Mouse (Mus musculus): ENCODE results near the gene Gm5269.

The Gm5269 gene

GRCm38 (mm10) chr1:45890173-45890572 is at the start of gene Gm5269:
Gene Gm5269 (minus strand): TSS chr1:45890273.
- in situ Hi-C loops (cut with MboI, MseI): no loop called here

GRCm38 (mm10) chr1:45931127-45931526 is 41.1 kb upstream of the Gm5269 start:
- in situ Hi-C loops (cut with MboI, MseI): no loop called here

DNA sequence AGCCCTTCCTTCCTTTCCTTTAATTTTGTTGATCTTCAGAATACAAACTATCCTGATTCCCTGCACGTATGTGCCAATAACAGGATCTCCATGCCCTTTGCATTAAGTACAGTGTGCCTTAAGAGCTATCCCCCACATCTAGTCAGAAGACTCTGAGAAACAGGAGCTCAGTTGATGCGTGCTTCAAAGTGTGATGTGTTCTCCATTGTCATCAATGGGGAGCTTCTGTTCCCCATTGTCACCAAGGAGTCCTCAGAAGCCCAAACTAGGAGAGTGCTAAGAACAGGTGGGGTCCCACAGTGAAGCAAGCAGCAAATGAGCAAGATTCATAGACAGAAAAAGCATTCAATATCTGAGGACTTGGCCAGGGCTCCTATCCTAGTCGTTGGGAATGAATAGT is 36.8 kb upstream of the Gm5269 start:
- in situ Hi-C loops (cut with MboI, MseI): no loop called here

DNA sequence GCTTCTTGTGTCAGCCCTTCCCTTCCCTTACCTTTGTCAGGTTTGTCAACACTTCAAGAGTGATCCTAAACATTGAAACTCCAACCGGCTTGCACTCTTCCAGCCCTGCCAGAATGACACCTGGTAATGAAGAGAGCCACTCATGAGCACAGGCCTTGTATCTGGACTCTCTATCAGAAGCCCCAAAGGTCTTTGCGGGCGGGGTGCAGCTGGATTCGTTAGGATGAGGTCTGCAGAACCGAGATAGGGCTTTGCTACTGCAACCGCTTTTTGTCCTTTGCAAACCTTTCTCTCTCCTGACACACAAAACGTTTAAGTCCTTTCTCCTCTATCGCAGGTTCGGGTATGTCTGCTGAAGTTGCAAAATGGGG is 36.3 kb upstream of the Gm5269 start, which contains the start of gene Slc40a1:
Slc40a1 (minus strand) TSS at position 131 of the 371 bp plus-strand sequence.
- in situ Hi-C loops (cut with MboI, MseI): no loop called here

DNA sequence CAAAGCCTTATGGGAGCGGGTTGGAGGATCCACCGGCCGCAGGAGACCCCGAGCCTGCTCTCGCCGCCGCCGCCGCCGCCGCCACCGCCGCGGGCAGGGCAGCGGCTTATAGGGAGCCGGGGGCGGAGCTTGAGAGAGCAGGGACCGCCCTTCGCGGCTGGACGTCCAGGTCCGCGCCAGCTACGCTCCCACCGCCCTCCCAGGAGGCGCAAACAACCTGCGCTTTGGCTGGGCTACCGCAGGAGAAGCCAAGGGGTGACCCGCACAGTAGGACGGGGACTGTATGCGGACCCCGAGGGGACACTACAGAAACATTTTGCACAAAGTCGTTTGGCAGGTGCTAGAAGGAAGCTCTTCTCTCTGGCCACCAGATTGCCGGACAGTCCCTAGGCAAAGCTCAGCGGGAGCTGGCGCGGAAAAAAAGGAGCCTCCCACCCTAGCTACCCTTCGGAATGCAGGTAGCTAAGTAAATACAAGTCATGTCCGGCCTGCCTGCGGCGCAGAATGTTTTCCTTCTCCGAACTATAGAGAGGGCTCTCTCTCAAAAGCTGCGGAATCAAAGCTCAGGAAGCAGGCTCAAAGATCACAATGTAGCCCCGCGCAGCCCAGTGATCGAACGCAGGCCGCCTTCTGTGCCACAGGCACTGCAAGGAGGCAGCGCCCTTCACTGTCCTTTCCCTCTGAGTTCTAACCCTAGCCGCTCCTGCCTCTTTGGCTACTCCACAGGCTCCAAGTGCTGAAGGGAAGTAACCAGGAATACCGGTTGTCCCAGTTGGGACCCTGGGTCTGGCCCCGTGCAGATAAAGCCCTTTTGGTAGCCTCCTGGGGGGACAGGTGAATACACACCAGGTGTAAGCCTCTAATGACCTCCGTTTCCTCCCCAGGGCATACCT is 35.7 kb upstream of the Gm5269 start:
- in situ Hi-C loops (cut with MboI, MseI): no loop called here

GRCm38 (mm10) chr1:45925131-45925499 is 35.0 kb upstream of the Gm5269 start:
- in situ Hi-C loops (cut with MboI, MseI): no loop called here

- in situ Hi-C loops (cut with MboI, MseI): no loop called here
Measured at GRCm38 (mm10) chr1:45924516-45924915, 34.4 kb upstream of the Gm5269 start.

- in situ Hi-C loops (cut with MboI, MseI): no loop called here
Measured at GRCm38 (mm10) chr1:45923306-45923705, 33.2 kb upstream of the Gm5269 start.

- in situ Hi-C loops (cut with MboI, MseI): no loop called here
Measured at GRCm38 (mm10) chr1:45920703-45921102, 30.6 kb upstream of the Gm5269 start.

DNA sequence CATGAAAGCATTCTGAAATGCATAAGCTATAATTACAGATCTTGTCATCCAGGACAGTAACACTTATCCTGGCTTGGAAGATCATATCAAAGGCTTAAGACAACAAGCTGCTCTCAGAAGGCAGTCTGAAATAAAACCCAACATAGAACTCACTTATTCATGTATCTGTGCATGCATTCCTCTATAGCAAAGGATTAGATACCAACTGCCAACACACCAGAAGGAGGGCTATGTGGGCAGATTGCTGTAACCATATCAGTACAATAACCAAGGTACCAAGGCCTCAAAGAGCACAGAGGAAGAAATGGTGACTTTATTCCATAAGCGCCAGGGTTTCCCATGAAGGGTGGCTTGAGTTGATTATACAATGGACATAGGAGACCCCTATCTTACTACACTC is 29.7 kb upstream of the Gm5269 start:
- in situ Hi-C loops (cut with MboI, MseI): no loop called here

- in situ Hi-C loops (cut with MboI, MseI): no loop called here
Measured at GRCm38 (mm10) chr1:45917136-45917803, 27.2 kb upstream of the Gm5269 start.

DNA sequence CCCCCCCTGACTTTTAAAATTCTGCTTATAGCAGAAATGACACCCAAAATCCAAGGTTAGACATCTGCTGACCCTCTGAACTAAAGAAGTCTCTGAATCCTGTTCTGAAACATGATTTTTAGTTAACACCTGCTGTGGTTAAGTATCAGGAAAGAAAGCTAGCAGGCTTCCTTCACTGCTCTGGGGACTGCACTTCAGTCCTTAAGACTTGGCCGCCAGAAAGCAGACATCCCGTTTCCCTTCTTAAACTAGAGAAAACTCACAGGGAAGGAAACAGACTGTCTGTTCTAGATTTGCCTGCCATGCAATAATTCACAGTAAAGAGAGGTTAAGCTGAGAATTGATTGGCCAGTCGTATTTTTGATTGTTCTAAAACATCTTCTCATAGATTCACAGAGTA is 26.1 kb upstream of the Gm5269 start:
- in situ Hi-C loops (cut with MboI, MseI): no loop called here

GRCm38 (mm10) chr1:45914236-45914635 is 24.2 kb upstream of the Gm5269 start:
- in situ Hi-C loops (cut with MboI, MseI): no loop called here

DNA sequence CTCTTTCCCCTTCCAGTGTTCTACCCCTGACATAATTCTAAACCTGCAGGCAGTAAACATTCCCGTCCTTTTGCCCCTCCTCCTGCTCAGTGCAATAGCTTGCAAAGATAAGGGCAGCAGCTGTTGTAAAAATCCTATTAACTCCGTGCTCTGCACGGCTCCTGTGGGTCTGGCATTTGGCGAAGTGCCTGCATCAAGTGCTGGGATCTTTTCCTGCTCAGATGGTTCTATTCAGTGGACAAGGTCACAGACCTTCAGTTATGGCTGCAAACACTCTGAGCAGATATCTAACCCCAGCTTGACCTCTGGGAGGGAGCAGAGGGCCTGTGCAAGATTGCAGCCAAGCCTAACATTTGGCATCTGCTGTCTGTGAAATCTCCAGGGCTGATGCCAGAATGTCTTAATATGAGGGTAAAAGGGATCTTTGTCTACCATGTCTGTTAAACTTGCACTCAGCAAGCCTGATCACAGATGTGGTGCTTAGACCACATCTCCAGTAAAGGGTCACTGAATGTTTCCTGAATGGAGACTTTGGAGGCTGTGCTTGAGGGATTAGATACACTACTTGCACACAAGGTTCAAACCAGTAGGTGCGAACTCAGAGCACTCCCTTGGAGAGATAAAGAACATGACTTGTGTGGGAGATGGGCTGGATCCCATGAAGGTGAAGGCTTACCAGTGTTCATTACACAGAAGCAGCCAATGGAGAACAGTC is 15.2 kb upstream of the Gm5269 start:
- in situ Hi-C loops (cut with MboI, MseI): no loop called here

DNA sequence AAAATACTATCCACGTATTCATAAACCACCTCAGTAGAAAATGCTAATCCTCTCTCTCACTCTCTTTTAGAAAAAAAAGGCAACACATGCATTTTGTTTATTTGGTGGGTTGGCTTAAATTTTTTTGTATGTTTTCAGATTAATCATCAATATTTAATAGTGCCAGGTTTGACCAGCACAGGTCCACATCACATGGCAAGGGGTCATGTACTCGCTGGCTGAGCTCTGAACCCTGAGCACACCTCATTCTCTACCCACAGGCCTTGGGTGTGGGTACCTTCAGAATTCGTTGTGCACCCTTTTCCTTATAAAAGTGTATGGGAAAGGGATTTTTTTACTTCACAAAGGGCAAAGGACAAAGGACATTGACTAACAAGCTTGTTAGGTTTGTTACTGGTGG is 14.1 kb upstream of the Gm5269 start:
- in situ Hi-C loops (cut with MboI, MseI): no loop called here

- in situ Hi-C loops (cut with MboI, MseI): no loop called here
Measured at GRCm38 (mm10) chr1:45898044-45898443, 8.0 kb upstream of the Gm5269 start.

GRCm38 (mm10) chr1:45894168-45894912 is 4.3 kb upstream of the Gm5269 start:
- in situ Hi-C loops (cut with MboI, MseI): no loop called here

DNA sequence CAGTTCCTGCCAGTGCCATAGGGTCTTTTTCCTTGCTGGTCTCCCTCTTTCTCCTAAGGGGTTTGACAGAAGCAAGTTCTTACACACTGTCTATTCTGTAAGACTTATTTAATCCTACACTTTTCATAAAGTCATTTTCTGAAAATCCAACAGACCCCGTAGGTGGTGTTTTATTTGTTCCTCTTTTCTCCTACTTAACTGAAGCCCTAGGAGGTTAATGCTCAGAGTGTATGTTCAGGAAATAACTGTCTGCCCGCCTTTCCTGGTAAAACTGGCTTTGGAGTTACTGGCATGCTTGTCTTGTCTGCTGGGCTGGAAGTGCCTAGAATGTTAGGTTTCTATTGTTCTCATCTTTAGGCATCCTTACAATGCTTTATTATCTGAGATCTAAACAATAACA is 1.9 kb upstream of the Gm5269 start:
- in situ Hi-C loops (cut with MboI, MseI): no loop called here

- in situ Hi-C loops (cut with MboI, MseI): no loop called here
Measured at GRCm38 (mm10) chr1:45886800-45887199, 3.3 kb downstream of the Gm5269 start.

DNA sequence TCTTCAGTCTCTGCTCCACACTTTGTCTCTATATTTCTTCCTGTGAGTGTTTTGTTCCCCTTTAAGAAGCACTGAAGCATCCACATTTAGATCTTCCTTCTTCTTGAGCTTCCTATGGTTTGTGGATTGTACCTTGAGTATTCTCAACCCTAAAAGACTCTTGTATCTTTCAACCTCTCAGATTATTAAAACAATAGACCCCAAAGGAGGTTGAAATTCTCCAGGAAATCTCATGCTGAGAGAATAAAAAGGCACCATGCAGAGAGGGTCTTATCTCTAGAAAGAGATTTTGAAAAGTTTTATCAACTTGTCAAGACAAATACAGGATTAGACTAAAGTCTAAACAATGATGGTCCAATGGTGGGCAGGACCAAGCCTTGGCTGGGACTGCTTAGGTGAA is 6.7 kb downstream of the Gm5269 start:
- in situ Hi-C loops (cut with MboI, MseI): no loop called here

- in situ Hi-C loops (cut with MboI, MseI): no loop called here
Measured at GRCm38 (mm10) chr1:45882076-45882475, 8.0 kb downstream of the Gm5269 start.
